Mouse (Mus musculus): ENCODE data around the gene Zdhhc11. TPM values are rescaled to one million over a fixed set of nuclear protein-coding genes. Genes with fewer than 3 reads are reported as not detected.
"Not testable (repeated sequence)": the region's sequence is repeated elsewhere in the genome, so short reads cannot be mapped to it uniquely, and the experiment has no call there.

Gene Zdhhc11
- polyA plus RNA-seq, 1 experiment from 2014 or later, result not detected

DNA sequence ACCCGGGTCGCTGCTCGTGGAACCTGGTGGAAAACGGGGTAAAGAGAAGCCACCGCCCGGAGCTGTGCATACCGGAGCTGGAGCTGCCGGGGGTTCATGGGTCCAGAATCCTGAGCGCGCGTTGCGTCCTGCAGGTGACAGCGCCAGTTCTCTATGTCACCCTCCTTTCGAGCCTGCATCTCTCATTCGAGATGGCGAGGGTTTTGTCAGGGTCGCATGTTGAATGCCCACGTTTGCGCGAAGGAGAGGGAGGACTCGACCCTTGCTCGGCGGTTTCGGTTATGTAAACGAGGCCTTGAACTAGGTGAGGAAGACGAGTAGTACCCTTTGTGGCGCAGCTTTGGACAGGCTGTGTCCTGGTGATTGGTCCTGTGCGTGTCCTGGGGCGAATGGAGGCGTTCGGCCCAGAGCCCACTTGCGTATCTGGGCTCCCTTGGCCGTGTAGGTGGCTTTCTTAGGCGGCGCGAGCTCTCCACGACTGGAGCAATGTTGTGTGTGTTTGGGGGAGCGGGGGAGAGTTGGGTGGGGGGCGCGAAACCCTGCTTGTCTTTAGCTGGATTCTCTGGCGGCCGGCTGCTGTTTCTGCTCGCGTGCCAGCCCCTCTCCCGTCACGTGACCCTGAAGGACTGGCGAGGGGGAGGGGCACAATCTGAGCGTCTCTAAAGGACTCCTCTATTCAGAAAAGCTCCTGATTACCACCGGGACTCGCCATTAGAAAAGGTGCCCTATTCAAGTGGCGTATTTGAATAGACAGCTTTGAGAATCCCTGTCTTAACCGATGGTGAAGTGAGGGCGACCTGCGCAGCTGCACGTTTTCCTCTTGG is 46.4 kb downstream of the Zdhhc11 start:
- no peaks in the 10 kb centered on the region for H3K9me3 ChIP-seq
- H3K27ac ChIP-seq, result peak overlapping the region; percentile 77
- H3K36me3 ChIP-seq (replicated peaks), result no peaks in the 10 kb centered on the region
- DNase-seq (ENCODE audit: extremely low spot score, low spot score), result peak; percentile 74
- H3K27me3 ChIP-seq (ENCODE audit: poor library complexity, severe bottlenecking), result peaks cover 58% of the 10 kb centered on the region
- peaks cover 25% of the 10 kb centered on the region for H3K4me1 ChIP-seq
- WGBS, result under 1% methylated on average over 55 of the region's 55 CpGs
- peak overlapping the region; percentile 67 for H3K4me3 ChIP-seq

DNA sequence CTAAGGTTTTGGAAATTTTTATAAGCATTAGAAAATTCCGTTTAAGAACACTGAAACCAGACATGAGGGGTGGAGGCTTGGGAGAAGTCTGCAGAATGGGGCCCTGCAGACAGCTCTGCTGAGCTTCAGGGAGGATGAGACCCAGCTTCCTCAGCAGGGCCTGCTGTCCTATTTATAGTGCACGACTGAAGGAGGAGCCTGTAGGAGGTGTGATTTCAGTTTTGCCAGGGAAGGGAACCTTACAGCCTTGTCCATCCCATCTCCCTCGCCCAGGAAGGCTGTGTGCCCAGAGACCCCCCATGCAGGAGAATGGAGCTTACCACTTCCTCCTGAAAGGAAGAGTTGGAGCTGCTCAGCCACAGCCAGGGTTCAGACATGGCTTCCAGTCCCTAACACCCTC is 47.0 kb downstream of the Zdhhc11 start:
- Histone ChIP-seq H3K9me3 (no peaks in the 10 kb centered on the region), H3K4me3 (peak overlapping the region; percentile 67), H3K27me3 (ENCODE audit: poor library complexity, severe bottlenecking) (peaks cover 58% of the 10 kb centered on the region), H3K4me1 (peaks cover 25% of the 10 kb centered on the region), H3K27ac (peak overlapping the region; percentile 77; the same call in 1 of the 2 replicates), H3K36me3 (replicated peaks) (no peaks in the 10 kb centered on the region)
- 10% methylated on average over 3 of the region's 3 CpGs for WGBS
- no peak for DNase-seq (ENCODE audit: extremely low spot score, low spot score)

- Histone ChIP-seq H3K4me3 (no peak overlapping the region), H3K27me3 (ENCODE audit: poor library complexity, severe bottlenecking) (peaks cover 18% of the 10 kb centered on the region), H3K9me3 (no peaks in the 10 kb centered on the region), H3K27ac (no peak overlapping the region), H3K4me1 (peaks cover 1% of the 10 kb centered on the region), H3K36me3 (replicated peaks) (no peaks in the 10 kb centered on the region)
- no peak for DNase-seq (ENCODE audit: extremely low spot score, low spot score)
- 81% methylated on average over 4 of the region's 4 CpGs for WGBS
These were observed 52.3 kb downstream of the Zdhhc11 start for GRCm38 (mm10) chr13:74015908-74016307.

DNA sequence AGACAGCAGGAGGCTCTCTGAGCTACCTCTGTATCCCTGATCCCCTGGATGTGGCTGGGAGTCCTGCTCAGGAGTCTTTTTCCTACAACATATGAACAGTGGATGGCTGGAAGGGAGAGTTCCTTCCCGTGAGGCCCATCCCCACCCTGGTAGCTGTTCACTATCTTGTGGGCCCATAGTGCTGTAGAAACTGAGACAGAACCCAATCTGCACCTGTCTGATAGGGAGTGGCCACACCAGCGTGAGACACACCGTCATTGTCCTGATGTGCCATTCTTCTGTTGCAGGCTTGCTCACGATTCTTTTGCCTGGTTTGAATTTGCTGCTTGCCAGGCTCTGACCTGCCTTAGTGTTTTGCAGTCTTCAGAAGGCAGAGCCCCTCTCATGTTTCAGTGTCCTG is 53.8 kb downstream of the Zdhhc11 start:
- Histone ChIP-seq H3K27me3 (ENCODE audit: poor library complexity, severe bottlenecking) (peaks cover 4% of the 10 kb centered on the region; the same call in 1 of the 2 replicates), H3K36me3 (replicated peaks) (no peaks in the 10 kb centered on the region), H3K27ac (no peak overlapping the region), H3K4me1 (no peaks in the 10 kb centered on the region), H3K9me3 (no peaks in the 10 kb centered on the region), H3K4me3 (no peak overlapping the region)
- WGBS, result 76% methylated on average over 4 of the region's 4 CpGs
- DNase-seq (ENCODE audit: extremely low spot score, low spot score), result no peak

GRCm38 (mm10) chr13:74019006-74019405 is 55.4 kb downstream of the Zdhhc11 start:
- not testable (repeated sequence) for H3K4me3 ChIP-seq; H3K9me3 ChIP-seq; DNase-seq (ENCODE audit: extremely low spot score, low spot score); H3K27ac ChIP-seq; H3K4me1 ChIP-seq; H3K27me3 ChIP-seq (ENCODE audit: poor library complexity, severe bottlenecking); H3K36me3 ChIP-seq (replicated peaks)
- WGBS, result 88% methylated on average over 8 of the region's 8 CpGs

DNA sequence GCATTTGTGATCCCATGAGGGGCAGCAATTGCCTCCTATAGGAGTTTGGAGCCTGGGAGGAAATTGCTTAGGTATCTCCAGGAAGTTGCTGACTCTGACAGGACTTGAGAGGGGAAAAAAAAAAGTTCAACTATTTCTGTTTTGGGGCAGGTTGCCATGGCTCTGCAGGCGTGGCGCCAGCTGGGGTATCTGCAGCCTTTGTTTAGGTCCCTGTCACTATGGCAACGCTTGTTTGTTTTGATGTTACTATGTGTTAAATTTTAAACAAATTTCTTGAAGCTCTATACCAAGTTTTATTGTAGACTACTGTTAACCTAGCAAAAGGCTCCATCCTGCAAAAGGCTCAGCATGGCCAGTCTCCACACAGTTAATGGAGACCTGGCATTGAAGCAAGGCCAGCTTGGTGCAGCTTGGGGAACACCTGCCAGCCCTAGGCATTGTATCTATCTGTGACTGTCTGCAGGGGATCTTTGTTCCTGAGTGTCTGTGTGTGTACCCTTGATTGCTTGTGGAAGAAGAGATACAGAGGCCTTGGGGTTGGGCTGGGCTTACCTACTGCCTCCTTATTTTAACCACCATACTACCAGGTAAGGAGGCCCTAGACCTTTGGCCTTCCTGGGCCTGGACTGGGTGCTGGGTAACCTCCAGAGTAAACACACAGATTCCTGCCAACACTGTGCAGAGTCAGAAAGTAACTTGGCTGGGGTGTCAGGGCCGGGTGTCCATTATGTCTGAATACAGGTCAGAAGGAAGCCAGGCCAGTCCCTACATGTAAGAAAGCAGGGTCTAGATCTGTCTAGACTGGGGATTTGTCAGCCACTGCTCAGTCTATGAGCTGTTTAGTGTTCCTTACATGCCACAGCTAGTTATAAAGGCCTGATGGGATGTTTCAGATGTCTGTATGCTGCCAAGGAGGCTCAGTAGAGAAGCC is 61.8 kb downstream of the Zdhhc11 start:
- Histone ChIP-seq H3K27me3 (ENCODE audit: poor library complexity, severe bottlenecking) (no peaks in the 10 kb centered on the region), H3K4me3 (no peak overlapping the region), H3K36me3 (replicated peaks) (no peaks in the 10 kb centered on the region), H3K4me1 (no peaks in the 10 kb centered on the region), H3K9me3 (no peaks in the 10 kb centered on the region), H3K27ac (no peak overlapping the region)
- DNase-seq (ENCODE audit: extremely low spot score, low spot score), result no peak
- WGBS, result 77% methylated on average over 4 of the region's 4 CpGs

DNA sequence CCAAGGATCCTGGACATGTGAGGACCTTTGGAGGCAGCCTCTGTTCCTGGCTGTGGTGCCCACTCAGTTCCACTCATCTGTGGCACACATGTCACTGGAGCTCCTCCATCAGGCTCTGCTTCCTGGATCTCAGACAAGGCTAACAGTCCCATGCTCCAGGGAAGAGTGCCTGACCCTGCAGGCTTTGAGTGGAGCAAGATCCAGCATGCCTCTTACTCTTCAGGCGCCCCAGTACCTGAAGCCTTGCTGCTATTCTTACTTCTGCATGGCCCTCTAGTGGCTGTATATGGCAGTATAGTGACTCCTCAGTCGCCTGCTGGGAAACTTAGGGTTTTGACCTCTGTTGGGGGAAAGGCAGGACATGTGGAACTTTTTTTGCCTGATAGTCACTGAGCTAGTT is 62.6 kb downstream of the Zdhhc11 start:
- Histone ChIP-seq H3K27me3 (ENCODE audit: poor library complexity, severe bottlenecking) (no peaks in the 10 kb centered on the region), H3K4me3 (no peak overlapping the region), H3K27ac (no peak overlapping the region), H3K36me3 (replicated peaks) (no peaks in the 10 kb centered on the region), H3K4me1 (no peaks in the 10 kb centered on the region), H3K9me3 (no peaks in the 10 kb centered on the region)
- DNase-seq (ENCODE audit: extremely low spot score, low spot score), result no peak
- WGBS, result 15% methylated on average over 2 of the region's 2 CpGs

GRCm38 (mm10) chr13:74028116-74028515 is 64.5 kb downstream of the Zdhhc11 start:
- no peaks in the 10 kb centered on the region for H3K4me1 ChIP-seq
- H3K27me3 ChIP-seq (ENCODE audit: poor library complexity, severe bottlenecking), result no peaks in the 10 kb centered on the region
- no peak overlapping the region for H3K4me3 ChIP-seq
- H3K27ac ChIP-seq, result no peak overlapping the region
- no peaks in the 10 kb centered on the region for H3K9me3 ChIP-seq
- 0 out of 2 replicates have a peak, but pooled peaks cover 2% of the 10 kb centered on the region for H3K36me3 ChIP-seq (replicated peaks)
- no peak for DNase-seq (ENCODE audit: extremely low spot score, low spot score)
- 58% methylated on average over 2 of the region's 2 CpGs for WGBS

GRCm38 (mm10) chr13:74029013-74029412 is 65.4 kb downstream of the Zdhhc11 start:
- WGBS, result 87% methylated on average over 2 of the region's 2 CpGs
- H3K36me3 ChIP-seq (replicated peaks), result 0 out of 2 replicates have a peak, but pooled peaks cover 5% of the 10 kb centered on the region
- H3K4me3 ChIP-seq, result no peak overlapping the region
- no peaks in the 10 kb centered on the region for H3K27me3 ChIP-seq (ENCODE audit: poor library complexity, severe bottlenecking)
- no peak overlapping the region for H3K27ac ChIP-seq
- H3K4me1 ChIP-seq, result no peaks in the 10 kb centered on the region
- no peak for DNase-seq (ENCODE audit: extremely low spot score, low spot score)
- H3K9me3 ChIP-seq, result no peaks in the 10 kb centered on the region

GRCm38 (mm10) chr13:74030691-74031090 is 67.0 kb downstream of the Zdhhc11 start:
- 86% methylated on average over 7 of the region's 7 CpGs for WGBS
- H3K27ac ChIP-seq, result no peak overlapping the region
- H3K9me3 ChIP-seq, result no peaks in the 10 kb centered on the region
- DNase-seq (ENCODE audit: extremely low spot score, low spot score), result no peak
- no peaks in the 10 kb centered on the region for H3K27me3 ChIP-seq (ENCODE audit: poor library complexity, severe bottlenecking)
- H3K4me3 ChIP-seq, result no peak overlapping the region
- H3K36me3 ChIP-seq (replicated peaks), result peaks cover 9% of the 10 kb centered on the region
- H3K4me1 ChIP-seq, result no peaks in the 10 kb centered on the region

- 90% methylated on average over 8 of the region's 8 CpGs for WGBS
- DNase-seq (ENCODE audit: extremely low spot score, low spot score), result no peak
- Histone ChIP-seq H3K4me3 (no peak overlapping the region), H3K36me3 (replicated peaks) (peaks cover 13% of the 10 kb centered on the region), H3K27ac (no peak overlapping the region), H3K9me3 (no peaks in the 10 kb centered on the region), H3K4me1 (no peaks in the 10 kb centered on the region), H3K27me3 (ENCODE audit: poor library complexity, severe bottlenecking) (no peaks in the 10 kb centered on the region)
These were observed 67.5 kb downstream of the Zdhhc11 start for GRCm38 (mm10) chr13:74031133-74031532.

DNA sequence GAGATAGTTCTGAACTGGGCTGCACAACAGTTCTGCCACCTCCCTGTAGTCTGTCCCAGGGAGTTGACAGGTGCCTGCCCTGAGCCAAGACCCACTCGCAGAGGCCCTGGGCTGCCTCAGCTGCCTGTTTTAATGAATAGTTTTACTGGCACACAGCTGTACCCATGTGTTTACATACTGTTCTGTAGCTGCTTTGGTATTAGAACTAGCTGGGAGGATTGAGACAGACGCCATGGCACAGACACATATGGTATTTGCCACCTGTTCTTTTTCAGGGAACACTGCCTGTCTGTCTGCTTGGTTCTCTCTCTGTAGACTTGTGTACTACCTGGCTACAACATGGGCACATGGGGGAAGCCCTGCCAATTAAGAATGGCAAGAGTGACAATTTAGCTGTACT is 71.1 kb downstream of the Zdhhc11 start:
- WGBS, result 88% methylated on average over 2 of the region's 2 CpGs
- no peak for DNase-seq (ENCODE audit: extremely low spot score, low spot score)
- Histone ChIP-seq H3K4me1 (no peaks in the 10 kb centered on the region), H3K9me3 (no peaks in the 10 kb centered on the region), H3K27ac (no peak overlapping the region), H3K27me3 (ENCODE audit: poor library complexity, severe bottlenecking) (no peaks in the 10 kb centered on the region), H3K4me3 (no peak overlapping the region), H3K36me3 (replicated peaks) (peaks cover 47% of the 10 kb centered on the region)

DNA sequence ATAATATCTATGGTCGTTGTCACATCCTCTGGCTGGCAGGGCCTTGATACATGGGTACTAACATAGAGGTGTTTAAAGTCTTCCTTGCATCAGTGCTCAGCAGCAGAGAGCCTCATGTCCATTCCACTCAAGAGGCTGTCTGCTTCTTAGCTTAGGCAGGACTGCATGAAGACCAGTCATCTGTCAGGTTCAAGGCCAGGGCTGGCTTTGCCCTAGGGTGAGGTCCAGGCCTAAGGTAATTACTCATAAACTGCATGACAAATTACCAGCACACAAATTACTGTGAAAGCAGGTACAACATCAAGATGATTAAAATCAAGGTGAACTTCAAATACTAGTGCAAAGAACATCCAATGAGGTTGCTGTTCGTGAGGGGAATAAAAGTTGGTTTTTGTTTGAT is 72.1 kb downstream of the Zdhhc11 start:
- H3K4me1 ChIP-seq, result no peaks in the 10 kb centered on the region
- no peak for DNase-seq (ENCODE audit: extremely low spot score, low spot score)
- no peak overlapping the region for H3K27ac ChIP-seq
- H3K4me3 ChIP-seq, result no peak overlapping the region
- peaks cover 57% of the 10 kb centered on the region for H3K36me3 ChIP-seq (replicated peaks)
- WGBS, result 92% methylated on average over 2 of the region's 2 CpGs
- H3K27me3 ChIP-seq (ENCODE audit: poor library complexity, severe bottlenecking), result no peaks in the 10 kb centered on the region
- no peaks in the 10 kb centered on the region for H3K9me3 ChIP-seq

All from forebrain, embryonic 10.5 days (tissue).